Mouse (Mus musculus) forebrain, embryonic 10.5 days (tissue): ENCODE data around the gene Serpina16. TPM values are rescaled to one million over a fixed set of nuclear protein-coding genes. Genes with fewer than 3 reads are reported as not detected.
A peak's percentile ranks its signal among the peaks of the same experiment; 100 is the strongest.

Experiments used
- DNase-seq: peaks from one replicate; pipeline ENCODE4 v3.0.0-alpha.2; 2017; ENCODE audit warnings: low spot score; ENCODE audit errors: extremely low spot score
- H3K27ac ChIP-seq: fragments of 300-500 bp; sonication (generic); 2 replicates; pipeline ENCODE4 v1.5.1; 2016; ENCODE audit warnings: mild to moderate bottlenecking
- H3K27me3 ChIP-seq: fragments of 300-500 bp; sonication (generic); 2 replicates; pipeline ENCODE4 v1.6.1; 2016; ENCODE audit warnings: mild to moderate bottlenecking; ENCODE audit not compliant: poor library complexity, severe bottlenecking
- H3K36me3 ChIP-seq: fragments of 300-500 bp; sonication (generic); replicated peaks from 2 replicates; pipeline ENCODE4 v1.6.1; 2016; ENCODE audit warnings: mild to moderate bottlenecking, moderate library complexity
- H3K4me1 ChIP-seq: fragments of 300-500 bp; sonication (generic); 2 replicates; pipeline ENCODE4 v1.6.1; 2016
- H3K4me3 ChIP-seq: fragments of 300-500 bp; sonication (generic); 2 replicates; pipeline ENCODE4 v1.5.1; 2016; ENCODE audit warnings: mild to moderate bottlenecking, moderate library complexity
- H3K9me3 ChIP-seq: fragments of 300-500 bp; sonication (generic); 2 replicates; pipeline ENCODE4 v1.6.1; 2016; ENCODE audit warnings: mild to moderate bottlenecking, moderate library complexity
- WGBS: fragments of 180-500 bp; shearing (Covaris S2); methylation state at CpG from one replicate; pipeline ENCODE4 v1.1.7; 2016; 5-methylcytosine and 5-hydroxymethylcytosine counted together
- polyA plus RNA-seq: library from polyadenylated mRNA; unstranded; fragments of >200 nt; fragmentation: Nextera tagmentation; extraction: Ambion mirVana; gene quantifications from 2 replicates; pipeline ENCODE4 v1.2.1, GENCODE M21; 2016

The Serpina16 gene
- polyA plus RNA-seq, 1 experiment from 2014 or later: not detected

DNA sequence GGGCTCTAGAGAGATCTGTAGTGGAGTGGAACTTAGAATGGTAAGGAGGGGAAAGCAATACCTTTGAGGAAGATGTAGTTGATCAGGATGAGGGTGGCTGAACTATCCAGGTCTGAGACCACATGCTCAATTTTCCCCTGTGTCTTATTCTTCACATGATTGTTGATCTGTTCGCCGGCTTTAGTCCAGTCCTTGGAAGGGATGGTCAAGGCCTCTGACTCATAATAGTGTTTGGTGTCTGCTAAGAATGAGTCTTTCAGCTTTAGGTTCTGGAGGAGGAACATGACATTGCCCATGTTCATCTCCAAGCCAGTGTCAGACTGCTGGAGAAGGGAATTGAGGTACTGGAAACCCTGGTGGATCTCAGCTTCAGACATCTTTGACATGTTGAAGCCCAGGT, 22.1 kb downstream of the Serpina16 start:
- 98% methylated on average over 2 of the region's 2 CpGs for WGBS
- Histone ChIP-seq H3K4me3 (no peak overlapping the region), H3K9me3 (no peaks in the 10 kb centered on the region), H3K36me3 (no peaks in the 10 kb centered on the region), H3K27ac (no peak overlapping the region), H3K27me3 (no peaks in the 10 kb centered on the region), H3K4me1 (no peaks in the 10 kb centered on the region)
- no peak for DNase-seq

DNA sequence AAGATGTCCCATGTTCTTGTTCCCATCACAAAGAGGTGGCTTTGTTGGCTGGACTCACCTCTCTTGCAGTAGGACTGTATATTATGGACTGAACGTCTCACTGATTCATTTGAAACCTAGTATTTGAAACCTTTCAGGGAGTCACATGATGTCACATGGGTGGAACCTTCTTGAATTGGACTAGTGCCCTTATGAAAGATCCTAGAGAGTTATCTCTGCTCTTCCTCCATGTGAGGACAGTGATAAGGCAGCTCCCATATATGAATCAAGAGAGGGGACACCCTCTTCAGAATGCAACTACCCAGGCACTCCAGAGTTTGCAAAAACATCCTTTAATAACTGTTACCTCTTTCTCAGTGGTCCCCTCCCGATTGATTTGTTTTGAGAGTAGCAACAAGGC, 29.6 kb downstream of the Serpina16 start:
- no peak for DNase-seq
- no peaks in the 10 kb centered on the region for H3K36me3 ChIP-seq
- no peak overlapping the region for H3K27ac ChIP-seq
- H3K4me1 ChIP-seq: no peaks in the 10 kb centered on the region
- no peaks in the 10 kb centered on the region for H3K9me3 ChIP-seq
- no peak overlapping the region for H3K4me3 ChIP-seq
- H3K27me3 ChIP-seq: no peaks in the 10 kb centered on the region
- 84% methylated on average over 2 of the region's 2 CpGs for WGBS

DNA sequence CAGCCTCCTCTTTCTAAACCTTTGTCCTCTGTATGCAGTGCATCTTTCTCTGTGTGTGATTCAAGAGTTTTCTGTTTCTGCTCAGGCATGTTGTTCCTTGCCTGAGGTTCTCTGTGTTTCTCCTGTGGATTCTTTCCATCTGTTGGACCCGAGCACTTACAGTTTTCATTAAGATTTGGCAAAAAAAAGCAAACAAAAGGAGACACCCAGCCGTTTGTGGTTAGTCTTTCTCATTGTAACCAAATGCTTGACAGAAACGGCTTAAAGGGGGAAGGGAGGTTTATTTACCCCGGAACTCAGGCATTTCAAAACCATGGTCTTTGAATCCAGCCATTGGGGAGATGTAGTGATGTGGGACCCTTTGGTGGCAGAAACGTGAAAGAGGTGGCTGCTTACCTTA, 31.3 kb downstream of the Serpina16 start:
- WGBS: 38% methylated on average over 5 of the region's 5 CpGs
- Histone ChIP-seq H3K4me3 (no peak overlapping the region), H3K27me3 (no peaks in the 10 kb centered on the region), H3K36me3 (no peaks in the 10 kb centered on the region), H3K27ac (no peak overlapping the region), H3K9me3 (no peaks in the 10 kb centered on the region), H3K4me1 (no peaks in the 10 kb centered on the region)
- DNase-seq: no peak

DNA sequence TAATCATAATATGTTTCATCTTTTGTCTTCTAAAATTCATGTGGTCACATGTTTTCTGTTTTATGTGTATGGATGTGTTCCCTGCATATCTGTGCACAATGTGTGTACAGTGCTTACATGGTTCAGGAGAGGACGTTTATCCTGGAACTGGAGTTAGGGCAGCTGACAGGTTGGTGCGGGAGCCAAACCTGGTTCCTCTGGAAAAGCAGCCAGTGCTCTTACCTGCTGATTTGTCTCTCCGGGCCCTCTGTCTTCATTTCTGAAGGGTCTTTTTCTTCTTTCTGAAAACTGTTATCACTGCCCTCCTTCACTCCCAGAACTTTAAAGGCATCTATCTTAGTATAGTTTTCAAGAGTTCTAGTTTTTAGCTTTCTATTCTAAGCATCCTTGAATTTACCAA, 32.1 kb downstream of the Serpina16 start:
- 84% methylated on average over 3 of the region's 3 CpGs for WGBS
- Histone ChIP-seq H3K9me3 (no peaks in the 10 kb centered on the region), H3K36me3 (no peaks in the 10 kb centered on the region), H3K4me3 (no peak overlapping the region), H3K4me1 (no peaks in the 10 kb centered on the region), H3K27ac (no peak overlapping the region), H3K27me3 (no peaks in the 10 kb centered on the region)
- no peak for DNase-seq

DNA sequence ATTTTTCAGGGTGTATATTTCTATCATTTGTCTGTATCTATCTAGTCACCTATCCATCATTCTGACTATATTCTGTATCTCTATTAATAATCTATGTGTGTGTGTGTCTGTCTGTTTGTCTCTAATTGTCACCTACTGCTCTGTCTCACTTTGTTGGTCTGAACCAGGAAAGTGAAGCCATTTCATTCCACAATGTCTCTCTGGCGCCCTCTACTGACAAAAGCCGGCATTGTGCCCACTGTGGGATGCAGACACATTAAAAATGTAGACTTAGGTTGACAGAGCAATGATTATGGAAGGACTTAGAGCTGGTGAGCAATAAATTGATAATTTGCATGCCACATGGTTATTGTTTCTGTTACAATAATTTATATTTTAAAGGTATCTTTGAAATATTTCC, 32.6 kb downstream of the Serpina16 start:
- Histone ChIP-seq H3K9me3 (no peaks in the 10 kb centered on the region), H3K4me1 (no peaks in the 10 kb centered on the region), H3K4me3 (no peak overlapping the region), H3K36me3 (no peaks in the 10 kb centered on the region), H3K27me3 (no peaks in the 10 kb centered on the region), H3K27ac (no peak overlapping the region)
- 1% methylated on average over 2 of the region's 2 CpGs for WGBS
- peak; percentile 79 for DNase-seq

DNA sequence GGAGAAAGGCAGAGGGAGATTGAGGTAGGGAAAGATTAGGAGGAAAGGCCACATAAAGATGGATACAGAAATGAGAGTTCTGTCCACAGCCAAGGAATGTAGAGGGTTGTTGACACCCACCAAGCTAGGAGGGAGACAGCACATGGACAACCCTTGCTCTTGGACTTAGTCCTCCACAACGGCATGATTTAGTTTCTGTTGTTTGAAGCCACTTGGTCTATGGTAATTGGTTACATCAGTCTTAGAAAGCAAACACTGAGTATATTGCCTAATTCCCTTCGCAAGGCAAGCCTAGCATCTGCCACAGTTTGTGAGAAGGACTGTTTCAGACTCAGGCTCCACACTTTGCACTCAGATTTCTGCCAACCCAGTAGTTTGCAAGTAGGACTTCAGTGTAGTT, 40.1 kb downstream of the Serpina16 start:
- Histone ChIP-seq H3K27ac (no peak overlapping the region), H3K36me3 (no peaks in the 10 kb centered on the region), H3K4me3 (no peak overlapping the region), H3K4me1 (no peaks in the 10 kb centered on the region), H3K27me3 (no peaks in the 10 kb centered on the region), H3K9me3 (no peaks in the 10 kb centered on the region)
- 90% methylated on average over 2 of the region's 2 CpGs for WGBS
- DNase-seq: no peak

DNA sequence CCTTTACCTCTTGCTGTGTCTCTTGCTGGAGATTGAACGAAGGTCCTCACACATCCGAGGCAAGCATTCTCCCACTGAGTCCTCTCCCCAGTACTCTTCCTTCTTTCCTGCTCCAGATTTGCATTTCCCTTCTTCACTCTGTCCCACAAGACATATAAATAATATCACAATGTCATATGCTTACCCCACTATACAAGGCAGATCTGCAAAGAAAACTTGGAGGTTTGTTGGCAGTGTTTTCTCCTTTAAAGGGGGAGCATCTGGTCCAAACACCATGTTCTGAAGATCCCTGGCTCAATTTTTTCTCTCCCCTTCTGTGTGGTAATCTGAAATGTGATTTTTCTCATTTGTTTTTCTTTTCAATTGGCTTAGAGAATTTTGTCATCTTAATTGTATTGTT, 41.5 kb downstream of the Serpina16 start:
- Histone ChIP-seq H3K4me1 (no peaks in the 10 kb centered on the region), H3K36me3 (no peaks in the 10 kb centered on the region), H3K4me3 (no peak overlapping the region), H3K9me3 (no peaks in the 10 kb centered on the region), H3K27me3 (no peaks in the 10 kb centered on the region), H3K27ac (no peak overlapping the region)
- DNase-seq: no peak
- 81% methylated on average over 2 of the region's 2 CpGs for WGBS

DNA sequence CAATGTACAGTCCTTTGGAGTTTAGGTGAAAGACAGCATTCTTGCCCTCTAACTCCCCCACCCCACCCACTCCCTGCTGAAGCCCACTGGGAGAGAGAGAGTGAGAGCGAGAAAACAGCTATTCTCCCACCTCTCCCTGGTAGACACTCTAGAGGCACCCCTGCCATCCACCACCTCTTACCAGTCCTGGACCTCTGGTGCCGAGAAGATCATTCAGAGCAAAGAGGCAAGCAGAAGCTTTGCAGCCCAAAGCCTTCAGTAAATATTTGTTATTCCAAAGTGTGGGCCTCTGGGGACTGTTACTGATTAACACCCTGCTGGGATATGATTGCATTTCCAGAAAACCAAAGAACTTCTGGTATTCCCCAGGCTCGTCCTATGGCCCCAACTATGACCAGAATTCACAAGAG, 44.7 kb downstream of the Serpina16 start, which contains the start of gene Serpina10:
Gene Serpina10, minus strand, starts transcription at position 242 of the 410 bp plus-strand sequence.
- H3K36me3 ChIP-seq: no peaks in the 10 kb centered on the region
- no peak within 1 kb of the TSS for H3K4me3 ChIP-seq
- H3K27ac ChIP-seq: no peak within 1 kb of the TSS
- no peak for DNase-seq
- H3K4me1 ChIP-seq: no peaks in the 10 kb centered on the region
- 83% methylated on average over 3 of the region's 3 CpGs for WGBS
- no peaks in the 10 kb centered on the region for H3K9me3 ChIP-seq
- H3K27me3 ChIP-seq: no peaks in the 10 kb centered on the region

Other genes starting within 250 kb of the Serpina16 start
- 0.32 and 0.82 TPM in 2 replicates for gene Ifi27, start 241.9 kb downstream of the Serpina16 start, polyA plus RNA-seq
- 0.71 and 0.90 TPM in 2 replicates for gene Ifi27l2a, start 232.5 kb downstream of the Serpina16 start, polyA plus RNA-seq
- not detected in 2 replicates for gene Ifi27l2b, start 218.9 kb downstream of the Serpina16 start, polyA plus RNA-seq
- 2.8 and 3.3 TPM in 2 replicates for gene Ppp4r4, start 143.9 kb downstream of the Serpina16 start, polyA plus RNA-seq
- gene Serpina10, start 44.7 kb downstream of the Serpina16 start, polyA plus RNA-seq: not detected in 2 replicates
- gene Serpina6, start 18.9 kb downstream of the Serpina16 start, polyA plus RNA-seq: not detected in 2 replicates
- gene Serpina1f, start 19.4 kb upstream of the Serpina16 start, polyA plus RNA-seq: not detected in 2 replicates
- not detected in 2 replicates for gene Serpina1d, start 97.5 kb upstream of the Serpina16 start, polyA plus RNA-seq
- gene Serpina1b, start 154.2 kb upstream of the Serpina16 start, polyA plus RNA-seq: 0.10 TPM in 1 of 2 replicates, not detected in the other
- gene Serpina1a, start 187.4 kb upstream of the Serpina16 start, polyA plus RNA-seq: not detected in 2 replicates
- gene Serpina1c, start 228.7 kb upstream of the Serpina16 start, polyA plus RNA-seq: not detected in 2 replicates